Mouse (Mus musculus): ENCODE data around the gene Epn1. TPM values are rescaled to one million over a fixed set of nuclear protein-coding genes. Genes with fewer than 3 reads are reported as not detected.

Gene Epn1
- polyA plus RNA-seq, 1 experiment from 2014 or later, result 59.3 TPM

GRCm38 (mm10) chr7:5038109-5038732, 41.8 kb upstream of the Epn1 start, which contains the start of gene Zfp784:
TSS of gene Zfp784 (minus strand) at chr7:5038446.
- peak within 1 kb of the TSS; percentile 71 for H3K4me3 ChIP-seq (ENCODE audit: low read depth, low read length)
- peaks cover 39% of the 10 kb centered on the region for H3K36me3 ChIP-seq (ENCODE audit: control insufficient read depth, insufficient read depth, low read length)
- under 1% methylated on average over 47 of the region's 48 CpGs for WGBS
- no peaks in the 10 kb centered on the region for H3K27me3 ChIP-seq (replicated peaks; ENCODE audit: control insufficient read depth, insufficient read depth, low read length)
- H3K9me3 ChIP-seq (ENCODE audit: control insufficient read depth, low read length), result no peaks in the 10 kb centered on the region
- peak; percentile 95 for DNase-seq (ENCODE audit: low spot score)
- peak within 1 kb of the TSS; percentile 65 for H3K4me2 ChIP-seq (ENCODE audit: low read depth, low read length)
- peak within 1 kb of the TSS; percentile 97 for H3K27ac ChIP-seq (replicated peaks; ENCODE audit: low read depth, low read length)
- ATAC-seq (ENCODE audit: low read depth), result peak; percentile 97
- H3K9ac ChIP-seq (ENCODE audit: low read depth, low read length), result peak within 1 kb of the TSS; percentile 78
- H3K4me1 ChIP-seq (ENCODE audit: control insufficient read depth, insufficient read depth, low read length), result peaks cover 6% of the 10 kb centered on the region; the same call in 1 of the 2 replicates

GRCm38 (mm10) chr7:5038940-5039339, 41.1 kb upstream of the Epn1 start:
- DNase-seq (ENCODE audit: low spot score) (no peak), ATAC-seq (ENCODE audit: low read depth) (no peak)
- Histone ChIP-seq H3K4me3 (ENCODE audit: low read depth, low read length) (peak overlapping the region; percentile 71), H3K4me1 (ENCODE audit: control insufficient read depth, insufficient read depth, low read length) (peaks cover 6% of the 10 kb centered on the region; the same call in 1 of the 2 replicates), H3K36me3 (ENCODE audit: control insufficient read depth, insufficient read depth, low read length) (peaks cover 32% of the 10 kb centered on the region), H3K4me2 (ENCODE audit: low read depth, low read length) (peak overlapping the region; percentile 65), H3K27ac (replicated peaks; ENCODE audit: low read depth, low read length) (peak overlapping the region; percentile 97), H3K9me3 (ENCODE audit: control insufficient read depth, low read length) (no peaks in the 10 kb centered on the region), H3K9ac (ENCODE audit: low read depth, low read length) (peak overlapping the region; percentile 78), H3K27me3 (replicated peaks; ENCODE audit: control insufficient read depth, insufficient read depth, low read length) (no peaks in the 10 kb centered on the region)
- whole genome bisulfite sequencing, result 31% methylated on average over 5 of the region's 5 CpGs

- no peaks in the 10 kb centered on the region for H3K9me3 ChIP-seq (ENCODE audit: control insufficient read depth, low read length)
- 0 out of 2 replicates have a peak, but pooled peaks cover 4% of the 10 kb centered on the region for H3K36me3 ChIP-seq (ENCODE audit: control insufficient read depth, insufficient read depth, low read length)
- H3K27me3 ChIP-seq (replicated peaks; ENCODE audit: control insufficient read depth, insufficient read depth, low read length), result no peaks in the 10 kb centered on the region
- H3K27ac ChIP-seq (replicated peaks; ENCODE audit: low read depth, low read length), result no peak overlapping the region
- DNase-seq (ENCODE audit: low spot score) (no peak), ATAC-seq (ENCODE audit: low read depth) (no peak)
- no peaks in the 10 kb centered on the region for H3K4me1 ChIP-seq (ENCODE audit: control insufficient read depth, insufficient read depth, low read length)
- H3K9ac ChIP-seq (ENCODE audit: low read depth, low read length), result no peak overlapping the region
- no peak overlapping the region for H3K4me2 ChIP-seq (ENCODE audit: low read depth, low read length)
- H3K4me3 ChIP-seq (ENCODE audit: low read depth, low read length), result no peak overlapping the region
- WGBS, result 72% methylated on average over 2 of the region's 2 CpGs
Observed at GRCm38 (mm10) chr7:5044981-5045380, 35.1 kb upstream of the Epn1 start.

GRCm38 (mm10) chr7:5046112-5046511, 33.9 kb upstream of the Epn1 start:
- WGBS, result 73% methylated on average over 2 of the region's 2 CpGs
- Histone ChIP-seq H3K36me3 (ENCODE audit: control insufficient read depth, insufficient read depth, low read length) (no peaks in the 10 kb centered on the region), H3K9ac (ENCODE audit: low read depth, low read length) (no peak overlapping the region), H3K4me3 (ENCODE audit: low read depth, low read length) (no peak overlapping the region), H3K9me3 (ENCODE audit: control insufficient read depth, low read length) (no peaks in the 10 kb centered on the region), H3K27ac (replicated peaks; ENCODE audit: low read depth, low read length) (no peak overlapping the region), H3K27me3 (replicated peaks; ENCODE audit: control insufficient read depth, insufficient read depth, low read length) (no peaks in the 10 kb centered on the region), H3K4me2 (ENCODE audit: low read depth, low read length) (no peak overlapping the region), H3K4me1 (ENCODE audit: control insufficient read depth, insufficient read depth, low read length) (peaks cover 5% of the 10 kb centered on the region)
- ATAC-seq (ENCODE audit: low read depth) (no peak), DNase-seq (ENCODE audit: low spot score) (no peak)

GRCm38 (mm10) chr7:5047313-5047712, 32.7 kb upstream of the Epn1 start:
- no peaks in the 10 kb centered on the region for H3K36me3 ChIP-seq (ENCODE audit: control insufficient read depth, insufficient read depth, low read length)
- ATAC-seq (ENCODE audit: low read depth) (no peak), DNase-seq (ENCODE audit: low spot score) (peak; percentile 38)
- 0 out of 2 replicates have a peak, but pooled peaks cover 7% of the 10 kb centered on the region for H3K27me3 ChIP-seq (replicated peaks; ENCODE audit: control insufficient read depth, insufficient read depth, low read length)
- 36% methylated on average over 2 of the region's 2 CpGs for WGBS
- peaks cover 10% of the 10 kb centered on the region for H3K4me1 ChIP-seq (ENCODE audit: control insufficient read depth, insufficient read depth, low read length)
- H3K9ac ChIP-seq (ENCODE audit: low read depth, low read length), result no peak overlapping the region
- H3K9me3 ChIP-seq (ENCODE audit: control insufficient read depth, low read length), result no peaks in the 10 kb centered on the region
- H3K27ac ChIP-seq (replicated peaks; ENCODE audit: low read depth, low read length), result no peak overlapping the region
- H3K4me3 ChIP-seq (ENCODE audit: low read depth, low read length), result no peak overlapping the region
- H3K4me2 ChIP-seq (ENCODE audit: low read depth, low read length), result no peak overlapping the region

GRCm38 (mm10) chr7:5051193-5052192, 28.5 kb upstream of the Epn1 start, which contains the start of gene Zfp580:
TSS of gene Zfp580 (plus strand) at chr7:5051538.
- Histone ChIP-seq H3K4me2 (ENCODE audit: low read depth, low read length) (peak within 1 kb of the TSS; percentile 94), H3K4me1 (ENCODE audit: control insufficient read depth, insufficient read depth, low read length) (peaks cover 32% of the 10 kb centered on the region), H3K9ac (ENCODE audit: low read depth, low read length) (peak within 1 kb of the TSS; percentile 86), H3K4me3 (ENCODE audit: low read depth, low read length) (peak within 1 kb of the TSS; percentile 77), H3K36me3 (ENCODE audit: control insufficient read depth, insufficient read depth, low read length) (no peaks in the 10 kb centered on the region), H3K27ac (replicated peaks; ENCODE audit: low read depth, low read length) (peak within 1 kb of the TSS; percentile 71), H3K9me3 (ENCODE audit: control insufficient read depth, low read length) (no peaks in the 10 kb centered on the region), H3K27me3 (replicated peaks; ENCODE audit: control insufficient read depth, insufficient read depth, low read length) (peaks cover 41% of the 10 kb centered on the region)
- ATAC-seq (ENCODE audit: low read depth), result peak; percentile 87
- 1% methylated on average over 63 of the region's 65 CpGs for WGBS
- DNase-seq (ENCODE audit: low spot score), result peak; percentile 81

- Histone ChIP-seq H3K4me1 (ENCODE audit: control insufficient read depth, insufficient read depth, low read length) (peaks cover 32% of the 10 kb centered on the region), H3K36me3 (ENCODE audit: control insufficient read depth, insufficient read depth, low read length) (no peaks in the 10 kb centered on the region), H3K9ac (ENCODE audit: low read depth, low read length) (peak overlapping the region; percentile 86), H3K4me2 (ENCODE audit: low read depth, low read length) (peak overlapping the region; percentile 94), H3K27me3 (replicated peaks; ENCODE audit: control insufficient read depth, insufficient read depth, low read length) (peaks cover 41% of the 10 kb centered on the region), H3K27ac (replicated peaks; ENCODE audit: low read depth, low read length) (no peak overlapping the region), H3K9me3 (ENCODE audit: control insufficient read depth, low read length) (no peaks in the 10 kb centered on the region), H3K4me3 (ENCODE audit: low read depth, low read length) (peak overlapping the region; percentile 77)
- no peak for DNase-seq (ENCODE audit: low spot score)
- 3% methylated on average over 12 of the region's 12 CpGs for WGBS
- no peak for ATAC-seq (ENCODE audit: low read depth)
Observed at GRCm38 (mm10) chr7:5052438-5052837, 27.6 kb upstream of the Epn1 start.

GRCm38 (mm10) chr7:5052931-5053343, 27.1 kb upstream of the Epn1 start:
- H3K4me1 ChIP-seq (ENCODE audit: control insufficient read depth, insufficient read depth, low read length), result peaks cover 32% of the 10 kb centered on the region
- 2% methylated on average over 41 of the region's 45 CpGs for WGBS
- no peak overlapping the region for H3K27ac ChIP-seq (replicated peaks; ENCODE audit: low read depth, low read length)
- no peaks in the 10 kb centered on the region for H3K36me3 ChIP-seq (ENCODE audit: control insufficient read depth, insufficient read depth, low read length)
- H3K4me2 ChIP-seq (ENCODE audit: low read depth, low read length), result peak overlapping the region; percentile 94
- no peak for ATAC-seq (ENCODE audit: low read depth)
- H3K27me3 ChIP-seq (replicated peaks; ENCODE audit: control insufficient read depth, insufficient read depth, low read length), result peaks cover 41% of the 10 kb centered on the region
- H3K9me3 ChIP-seq (ENCODE audit: control insufficient read depth, low read length), result no peaks in the 10 kb centered on the region
- H3K9ac ChIP-seq (ENCODE audit: low read depth, low read length), result peak overlapping the region; percentile 86
- peak overlapping the region; percentile 77 for H3K4me3 ChIP-seq (ENCODE audit: low read depth, low read length)
- DNase-seq (ENCODE audit: low spot score), result no peak
